Mouse (Mus musculus): ENCODE results near the gene H2afv.
"Not testable (repeated sequence)": the region's sequence is repeated elsewhere in the genome, so short reads cannot be mapped to it uniquely, and the experiment has no call there.

Gene H2afv

GRCm38 (mm10) chr11:6414751-6415550 lies 29.3 kb downstream of the H2afv start, which contains the start of gene Ppia:
Gene Ppia (plus strand): TSS chr11:6415443.
- peak; percentile 34 for DNase-seq

GRCm38 (mm10) chr11:6413264-6413663 lies 31.0 kb downstream of the H2afv start:
- no peak for DNase-seq

- peak; percentile 87 for DNase-seq
Measured at GRCm38 (mm10) chr11:6411684-6412083, 32.6 kb downstream of the H2afv start.

- not testable (repeated sequence) for DNase-seq
Measured at GRCm38 (mm10) chr11:6410755-6411154, 33.5 kb downstream of the H2afv start.

DNA sequence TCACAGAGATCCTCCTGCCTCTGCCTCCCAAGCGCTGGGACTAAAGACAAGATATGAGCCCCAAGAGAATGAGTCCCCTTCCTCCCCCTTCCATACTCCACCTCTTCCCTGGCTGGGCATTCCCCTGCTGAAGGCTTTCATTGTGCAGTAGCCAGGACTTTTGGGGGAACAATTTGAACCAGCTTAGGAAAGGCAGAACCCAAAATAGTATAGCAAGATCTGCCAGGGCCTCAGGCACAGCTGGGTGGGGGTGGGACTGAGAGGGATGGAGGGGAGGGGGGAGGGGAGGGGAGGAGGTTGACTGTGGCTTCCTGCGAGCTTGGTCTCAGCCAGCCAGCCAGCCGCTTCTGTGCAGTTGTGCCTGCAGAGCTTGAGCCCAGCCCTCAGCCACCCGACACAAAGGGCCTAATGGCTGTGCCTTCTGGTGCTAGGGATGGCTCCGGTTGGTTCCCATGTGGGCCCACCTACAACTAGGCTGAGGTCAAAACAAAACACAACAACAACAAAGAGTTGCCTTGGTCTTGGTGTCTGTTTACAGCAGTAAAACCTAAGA lies 34.1 kb downstream of the H2afv start:
- no peak for DNase-seq

- no peak for DNase-seq
Measured at GRCm38 (mm10) chr11:6407162-6407621, 37.1 kb downstream of the H2afv start.

DNA sequence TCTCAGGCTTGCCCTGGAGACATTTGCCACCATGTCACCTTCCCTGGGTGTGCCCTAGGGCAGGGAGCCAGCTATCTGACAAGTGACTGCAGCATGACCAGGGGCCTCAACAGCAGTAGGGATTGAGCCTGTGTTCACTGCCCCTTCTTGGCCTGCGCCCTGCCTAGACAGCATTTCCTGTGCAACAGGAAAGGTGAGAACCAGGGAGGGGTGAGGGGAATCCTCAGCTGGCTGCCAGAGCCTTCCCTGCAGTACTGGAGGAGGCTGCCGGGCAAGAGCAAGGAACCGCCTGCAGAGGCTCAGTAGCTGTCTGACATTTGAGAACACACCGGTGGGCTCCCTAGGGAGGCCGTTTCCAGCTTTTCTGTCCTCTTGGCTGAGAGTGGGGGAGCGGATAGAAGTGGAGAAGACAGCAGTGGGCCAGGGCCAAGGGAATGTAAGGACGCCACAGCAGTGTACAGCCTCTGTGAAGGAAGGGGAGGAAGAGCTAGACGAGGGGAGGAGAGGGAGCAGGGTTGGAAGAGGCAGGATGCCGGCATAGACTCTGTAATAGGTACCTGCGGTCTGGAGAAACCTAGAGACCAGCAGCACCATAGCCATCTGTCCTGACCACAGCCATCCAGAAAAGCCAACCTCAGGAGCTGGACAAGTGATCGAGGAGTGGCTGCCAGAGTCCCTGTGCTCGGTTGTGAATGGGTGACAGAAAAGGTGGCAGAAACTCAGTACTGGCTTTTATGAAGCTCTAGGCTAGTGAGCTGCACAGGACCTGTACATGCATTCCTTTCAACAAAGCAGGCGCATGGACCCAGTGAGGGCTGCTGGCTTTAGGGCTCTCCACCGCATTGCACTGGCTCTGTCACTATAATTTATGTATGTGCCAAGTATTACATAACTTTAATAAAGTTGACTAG lies 37.7 kb downstream of the H2afv start:
- peak; percentile 81 for DNase-seq

GRCm38 (mm10) chr11:6405591-6406081 lies 38.6 kb downstream of the H2afv start:
- peak; percentile 67 for DNase-seq

DNA sequence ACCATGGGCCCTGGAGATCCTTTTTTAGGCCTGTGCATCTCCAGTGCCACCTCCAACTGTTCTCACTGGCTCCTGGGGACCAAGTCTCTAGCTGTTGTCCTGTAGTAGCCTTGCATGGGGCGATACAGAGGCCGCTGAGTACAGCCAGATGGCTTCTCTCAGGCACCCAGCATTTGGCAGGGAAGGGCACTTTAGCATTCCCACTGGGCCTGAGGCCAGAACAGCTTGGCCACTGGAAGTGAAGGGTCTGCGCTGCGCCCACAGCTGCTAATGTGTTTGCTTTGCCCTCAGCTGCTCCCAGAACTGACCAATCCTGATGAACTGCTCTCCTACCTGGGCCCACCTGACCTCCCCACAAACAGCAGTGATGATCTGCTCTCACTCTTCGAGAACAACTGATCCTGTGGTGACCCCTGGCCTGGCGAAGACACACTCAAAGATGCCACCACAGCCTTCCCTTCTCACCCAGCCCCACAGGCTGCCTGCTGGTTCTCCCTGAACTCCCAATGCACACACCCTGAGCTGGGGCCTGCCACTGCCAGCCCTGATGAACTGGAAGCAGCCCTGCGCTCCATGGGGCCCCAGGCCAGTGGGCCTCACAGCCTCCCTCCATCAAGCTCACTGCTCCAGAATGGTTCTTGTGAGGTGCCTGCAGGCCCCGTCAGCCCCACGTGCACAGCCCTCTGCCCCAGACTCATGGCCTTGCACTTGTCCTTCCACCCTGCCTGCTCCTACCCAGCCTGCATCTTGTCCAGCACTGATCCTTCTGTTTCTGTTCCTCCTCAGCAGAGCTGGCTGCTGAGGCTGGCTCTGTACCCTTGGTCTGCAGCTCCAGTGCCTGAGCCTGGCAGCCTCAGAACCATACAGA lies 39.3 kb downstream of the H2afv start:
- DNase-seq, result no peak

- DNase-seq, result no peak
Measured at GRCm38 (mm10) chr11:6403830-6404405, 40.3 kb downstream of the H2afv start.

- DNase-seq, result peak; percentile 80
Measured at GRCm38 (mm10) chr11:6402515-6403510, 41.4 kb downstream of the H2afv start.

- DNase-seq, result no peak
Measured at GRCm38 (mm10) chr11:6398141-6398540, 46.1 kb downstream of the H2afv start.

GRCm38 (mm10) chr11:6395565-6395964 lies 48.7 kb downstream of the H2afv start:
- no peak for DNase-seq

DNA sequence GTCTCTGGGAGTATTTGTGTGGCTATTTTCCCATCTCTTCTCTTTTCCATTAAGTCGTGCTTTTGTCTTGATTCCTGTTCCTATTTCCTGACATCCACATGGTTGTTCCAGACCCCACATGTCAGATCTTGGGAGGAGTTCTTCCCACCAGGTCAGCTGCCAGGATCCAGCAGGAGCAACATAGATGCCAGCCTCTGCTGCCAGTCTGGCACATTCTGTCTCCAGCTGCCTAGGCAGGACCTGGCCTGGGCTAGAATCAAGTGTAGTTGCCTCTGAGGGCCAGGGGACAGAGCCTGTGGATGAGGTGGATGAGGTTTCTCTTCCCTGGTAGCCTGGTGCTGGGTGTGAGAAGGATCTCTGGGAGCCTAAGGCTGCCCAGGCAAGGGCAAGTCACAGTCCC lies 50.4 kb downstream of the H2afv start:
- DNase-seq, result no peak

DNA sequence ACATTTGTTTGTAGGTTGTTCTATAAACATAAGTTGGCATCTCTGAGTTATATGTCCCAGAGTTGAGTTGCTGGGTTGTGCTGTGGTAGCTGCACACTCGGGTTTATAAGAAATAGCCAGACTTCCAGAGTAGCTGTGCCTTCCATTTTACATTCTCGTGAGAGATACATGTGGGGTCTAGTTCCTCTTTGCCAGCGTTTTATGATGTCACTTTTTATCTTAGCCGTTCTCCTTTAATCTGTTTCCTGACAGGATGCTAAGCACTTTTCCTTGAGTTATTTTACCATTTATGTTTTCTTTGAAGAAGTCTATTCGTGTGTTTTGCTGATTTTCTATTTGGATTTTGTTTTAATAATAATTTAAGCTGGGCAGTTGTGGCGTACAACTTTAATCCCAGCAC lies 51.4 kb downstream of the H2afv start:
- no peak for DNase-seq

DNA sequence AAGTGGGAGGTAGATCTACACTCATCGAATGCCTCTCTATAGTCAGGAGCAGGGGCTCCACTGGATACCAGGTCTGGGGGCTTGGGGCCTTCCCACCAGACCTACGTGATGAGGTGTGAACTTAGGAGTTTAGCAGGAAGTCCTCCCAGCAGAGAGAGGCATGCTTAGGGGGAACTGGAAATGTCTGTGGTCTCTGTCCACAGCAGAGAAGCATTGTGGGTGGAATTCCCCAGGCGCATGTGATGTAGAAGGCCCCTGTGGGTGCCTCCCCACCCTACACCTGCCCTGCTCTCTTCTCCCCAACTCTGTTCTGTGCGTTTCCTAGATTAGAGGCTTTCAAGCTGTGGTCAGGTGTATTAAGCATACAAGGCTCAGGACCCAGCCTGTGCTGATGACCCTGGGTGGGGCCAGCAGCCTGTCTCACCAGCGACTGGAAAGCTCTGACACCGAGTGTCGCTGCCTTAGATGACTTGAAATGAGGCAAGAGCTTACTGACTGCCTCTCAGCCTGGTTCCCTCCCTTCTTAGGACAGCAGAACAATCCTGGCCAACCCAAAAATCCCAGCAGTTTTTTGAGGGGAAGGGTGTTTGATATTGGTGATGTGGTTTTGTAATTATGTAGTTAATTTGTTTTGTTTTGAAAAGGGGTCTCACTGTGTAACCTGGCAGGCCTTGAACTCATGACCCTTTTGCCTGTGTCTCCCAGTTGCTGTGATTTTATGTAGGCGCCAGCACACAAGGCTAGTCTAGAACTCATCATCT lies 52.5 kb downstream of the H2afv start:
- no peak for DNase-seq

DNA sequence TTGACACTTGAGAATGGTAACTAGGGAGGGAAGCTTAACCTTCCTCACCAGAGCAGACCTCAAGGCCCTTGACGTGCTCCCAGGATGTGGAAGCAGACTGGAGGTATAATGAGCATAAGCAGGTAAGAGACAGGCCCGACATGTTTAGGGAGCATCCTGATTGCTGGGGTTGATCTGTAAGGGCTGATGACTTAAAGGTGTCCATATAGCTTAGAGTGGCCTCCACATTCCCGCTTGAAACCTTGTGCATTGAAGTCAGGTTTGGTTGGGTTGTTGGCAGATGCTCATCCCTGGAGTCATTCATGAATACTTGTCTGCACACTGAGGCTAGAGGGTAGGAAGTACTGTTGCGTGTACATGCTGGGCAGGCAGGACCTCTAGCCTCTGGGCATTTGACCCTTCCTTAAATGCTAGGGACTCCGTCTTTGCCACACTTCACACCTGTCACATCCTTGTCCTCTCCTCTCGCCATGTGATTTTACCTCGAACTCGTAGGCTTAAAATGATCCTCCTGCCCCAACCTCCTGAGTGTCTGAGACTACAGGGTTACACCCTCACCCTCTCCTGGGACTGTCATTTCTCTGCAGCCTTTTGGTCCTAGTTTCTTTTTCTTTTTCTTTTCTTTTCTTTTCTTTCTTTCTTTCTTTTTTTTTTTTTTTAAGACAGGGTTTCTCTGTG lies 53.7 kb downstream of the H2afv start:
- DNase-seq, result no peak

DNA sequence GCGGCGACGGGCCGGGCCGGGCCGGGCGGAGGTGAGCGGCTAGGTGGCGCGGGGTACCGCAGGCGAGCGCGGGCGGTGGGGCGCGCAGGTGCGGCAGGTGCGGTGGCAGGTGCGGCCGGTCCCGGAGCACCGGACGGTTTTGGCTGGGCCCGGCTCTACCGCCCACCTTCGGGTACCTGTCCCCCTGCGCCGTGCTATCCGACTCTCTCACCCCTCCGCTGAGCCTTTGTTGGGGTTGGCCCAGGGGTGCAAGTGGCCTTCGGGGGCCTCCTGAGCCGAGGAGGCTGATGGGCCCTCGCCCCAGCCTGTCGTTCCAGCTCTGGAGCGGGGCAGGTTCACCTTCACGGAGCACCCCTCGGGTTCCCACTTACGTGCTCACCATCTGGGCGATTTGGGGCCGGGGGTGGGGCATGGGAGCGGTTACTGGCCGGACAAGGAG lies 54.7 kb downstream of the H2afv start:
- DNase-seq, result peak; percentile 37

Data from kidney, adult 18-20 months (tissue).